Mouse (Mus musculus): ENCODE data around the gene Lrrc8e. TPM values are rescaled to one million over a fixed set of nuclear protein-coding genes. Genes with fewer than 3 reads are reported as not detected.

The Lrrc8e gene
- polyA plus RNA-seq, 1 experiment from 2014 or later = 0.20 TPM

DNA sequence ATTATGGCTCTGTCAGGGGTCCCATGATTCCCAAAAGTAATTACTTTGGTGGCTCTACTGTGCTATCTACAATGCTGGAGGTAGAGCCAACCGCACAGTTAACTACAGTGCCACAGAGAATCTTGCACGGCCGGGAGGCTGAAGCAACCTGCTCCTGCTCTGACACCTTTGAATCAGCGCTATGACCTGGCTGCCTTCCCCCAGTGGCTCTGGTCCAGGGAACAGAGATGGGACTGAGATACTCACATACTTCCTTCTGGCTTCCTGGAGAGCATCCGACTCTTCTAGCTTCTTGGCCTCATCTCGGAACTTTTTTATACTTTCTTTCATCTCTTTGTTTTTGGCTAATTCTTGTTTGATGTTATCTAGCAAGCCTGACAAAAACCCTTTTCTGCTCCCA lies 43.0 kb downstream of the Lrrc8e start:
- Histone ChIP-seq H3K27me3 (ENCODE audit: low read depth, poor library complexity, severe bottlenecking) (no peaks in the 10 kb centered on the region), H3K4me3 (no peak overlapping the region), H3K27ac (no peak overlapping the region), H3K9me3 (replicated peaks) (no peaks in the 10 kb centered on the region), H3K4me1 (peaks cover under 1% of the 10 kb centered on the region; the same call in 1 of the 2 replicates), H3K36me3 (peaks cover 95% of the 10 kb centered on the region)
- WGBS = 91% methylated on average over 6 of the region's 6 CpGs
- no peak for DNase-seq (ENCODE audit: low spot score)

DNA sequence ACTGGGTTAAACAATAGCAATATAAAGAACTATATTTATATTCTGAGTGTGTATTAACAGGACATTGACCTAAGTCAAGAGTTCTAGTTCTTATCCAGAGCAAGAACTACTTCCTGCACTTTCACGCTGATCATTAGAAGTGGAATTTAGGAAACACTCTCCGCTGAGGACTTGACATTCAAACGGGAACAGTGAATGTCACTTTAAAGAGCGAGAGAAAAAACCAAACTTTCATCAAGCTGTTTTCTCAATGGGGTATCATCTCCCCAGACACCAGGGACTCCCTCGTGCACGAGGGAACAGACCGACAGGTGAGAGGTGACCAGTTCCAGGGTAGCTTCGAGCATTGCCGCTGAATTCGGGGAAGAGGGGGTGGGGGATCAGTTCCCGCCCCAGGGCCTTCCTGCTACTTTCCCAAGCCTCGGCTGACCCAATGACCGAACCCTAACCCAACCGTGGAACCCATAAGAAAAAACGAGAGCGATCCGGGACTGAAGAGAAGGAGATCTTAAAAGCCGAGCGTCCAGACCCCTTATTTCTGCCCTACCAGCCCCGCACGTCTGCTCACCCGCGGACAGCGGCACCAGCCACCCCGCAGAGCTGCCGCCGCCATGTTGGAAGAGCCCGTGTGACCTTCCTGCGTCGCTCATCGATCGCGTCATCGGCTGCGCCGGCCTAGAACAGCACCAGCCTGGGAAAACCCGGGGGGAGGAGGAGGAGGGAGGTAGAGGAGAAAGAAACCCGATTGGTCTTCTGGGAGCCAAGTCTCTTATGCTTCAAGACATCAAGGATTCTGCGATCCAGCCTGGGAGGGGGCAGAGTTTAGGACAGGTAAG lies 48.9 kb downstream of the Lrrc8e start, which contains the start of gene Timm44:
Gene Timm44 (minus strand): TSS at position 639 of the 836 bp plus-strand sequence.
- WGBS = under 1% methylated on average over 39 of the region's 39 CpGs
- Histone ChIP-seq H3K4me1 (peaks cover 6% of the 10 kb centered on the region), H3K36me3 (peaks cover 37% of the 10 kb centered on the region), H3K27me3 (ENCODE audit: low read depth, poor library complexity, severe bottlenecking) (no peaks in the 10 kb centered on the region), H3K4me3 (peak within 1 kb of the TSS; percentile 81), H3K9me3 (replicated peaks) (no peaks in the 10 kb centered on the region), H3K27ac (peak within 1 kb of the TSS; percentile 91)
- DNase-seq (ENCODE audit: low spot score) = peak; percentile 95

DNA sequence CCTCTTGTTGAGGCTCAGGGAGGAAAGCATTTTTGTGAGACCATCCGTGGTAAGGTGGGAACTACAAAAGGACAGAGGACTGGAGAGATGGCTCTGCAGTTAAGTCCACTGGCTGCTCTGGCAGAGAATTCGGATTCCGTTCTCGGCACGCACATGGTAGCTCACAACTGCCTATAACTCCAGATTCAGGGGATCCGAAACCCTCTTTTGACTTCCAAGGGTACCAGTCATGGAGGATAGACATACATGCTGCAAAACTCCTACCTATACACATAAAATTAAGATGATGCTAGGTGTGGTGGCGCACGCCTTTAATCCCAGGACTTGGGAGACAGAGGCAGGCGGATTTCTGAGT lies 49.5 kb downstream of the Lrrc8e start:
- Histone ChIP-seq H3K27ac (peak overlapping the region; percentile 91), H3K9me3 (replicated peaks) (no peaks in the 10 kb centered on the region)
- WGBS = 33% methylated on average over 9 of the region's 9 CpGs

More for the DNA sequence above, 49.5 kb downstream of the Lrrc8e start:
- Histone ChIP-seq H3K4me1 (peaks cover 8% of the 10 kb centered on the region), H3K4me3 (peak overlapping the region; percentile 81), H3K27me3 (ENCODE audit: low read depth, poor library complexity, severe bottlenecking) (no peaks in the 10 kb centered on the region), H3K36me3 (peaks cover 31% of the 10 kb centered on the region)
- DNase-seq (ENCODE audit: low spot score) = no peak

Other genes with a start within 250 kb of the Lrrc8e start
- not detected in 2 replicates for gene Cd209f, start 121.0 kb upstream of the Lrrc8e start, polyA plus RNA-seq (2016; fragmentation: Nextera tagmentation; extraction: Ambion mirVana)
- not detected in 2 replicates for gene Cd209g, start 92.7 kb upstream of the Lrrc8e start, polyA plus RNA-seq (2016; fragmentation: Nextera tagmentation; extraction: Ambion mirVana)
- 14.4 and 25.5 TPM in 2 replicates for gene Evi5l, start 60.3 kb upstream of the Lrrc8e start, polyA plus RNA-seq (2016; fragmentation: Nextera tagmentation; extraction: Ambion mirVana)
- gene Prr36, start 9.4 kb upstream of the Lrrc8e start, polyA plus RNA-seq (2016; fragmentation: Nextera tagmentation; extraction: Ambion mirVana) = 1.5 and 2.2 TPM in 2 replicates
- gene Map2k7, start 11.9 kb downstream of the Lrrc8e start, polyA plus RNA-seq (2016; fragmentation: Nextera tagmentation; extraction: Ambion mirVana) = 32.8 and 34.2 TPM in 2 replicates
- gene Gm49320, start 12.0 kb downstream of the Lrrc8e start, polyA plus RNA-seq (2016; fragmentation: Nextera tagmentation; extraction: Ambion mirVana) = 0.85 and 1.6 TPM in 2 replicates
- gene Tgfbr3l, start 21.4 kb downstream of the Lrrc8e start, polyA plus RNA-seq (2016; fragmentation: Nextera tagmentation; extraction: Ambion mirVana) = 2.8 and 3.3 TPM in 2 replicates
- 70.0 and 72.1 TPM in 2 replicates for gene Snapc2, start 26.3 kb downstream of the Lrrc8e start, polyA plus RNA-seq (2016; fragmentation: Nextera tagmentation; extraction: Ambion mirVana)
- gene Ctxn1, start 32.4 kb downstream of the Lrrc8e start, polyA plus RNA-seq (2016; fragmentation: Nextera tagmentation; extraction: Ambion mirVana) = 113 and 132 TPM in 2 replicates
- 71.3 and 75.7 TPM in 2 replicates for gene Timm44, start 49.1 kb downstream of the Lrrc8e start, polyA plus RNA-seq (2016; fragmentation: Nextera tagmentation; extraction: Ambion mirVana)
- 24.2 and 27.9 TPM in 2 replicates for gene Ccl25, start 98.4 kb downstream of the Lrrc8e start, polyA plus RNA-seq (2016; fragmentation: Nextera tagmentation; extraction: Ambion mirVana)
- 373 and 395 TPM in 2 replicates for gene Elavl1, start 98.6 kb downstream of the Lrrc8e start, polyA plus RNA-seq (2016; fragmentation: Nextera tagmentation; extraction: Ambion mirVana)